Mouse (Mus musculus): ENCODE data around the gene Gadd45b. TPM values are rescaled to one million over a fixed set of nuclear protein-coding genes. Genes with fewer than 3 reads are reported as not detected.

Gadd45b gene
- polyA plus RNA-seq, 1 experiment from 2014 or later, result 1.8 TPM

DNA sequence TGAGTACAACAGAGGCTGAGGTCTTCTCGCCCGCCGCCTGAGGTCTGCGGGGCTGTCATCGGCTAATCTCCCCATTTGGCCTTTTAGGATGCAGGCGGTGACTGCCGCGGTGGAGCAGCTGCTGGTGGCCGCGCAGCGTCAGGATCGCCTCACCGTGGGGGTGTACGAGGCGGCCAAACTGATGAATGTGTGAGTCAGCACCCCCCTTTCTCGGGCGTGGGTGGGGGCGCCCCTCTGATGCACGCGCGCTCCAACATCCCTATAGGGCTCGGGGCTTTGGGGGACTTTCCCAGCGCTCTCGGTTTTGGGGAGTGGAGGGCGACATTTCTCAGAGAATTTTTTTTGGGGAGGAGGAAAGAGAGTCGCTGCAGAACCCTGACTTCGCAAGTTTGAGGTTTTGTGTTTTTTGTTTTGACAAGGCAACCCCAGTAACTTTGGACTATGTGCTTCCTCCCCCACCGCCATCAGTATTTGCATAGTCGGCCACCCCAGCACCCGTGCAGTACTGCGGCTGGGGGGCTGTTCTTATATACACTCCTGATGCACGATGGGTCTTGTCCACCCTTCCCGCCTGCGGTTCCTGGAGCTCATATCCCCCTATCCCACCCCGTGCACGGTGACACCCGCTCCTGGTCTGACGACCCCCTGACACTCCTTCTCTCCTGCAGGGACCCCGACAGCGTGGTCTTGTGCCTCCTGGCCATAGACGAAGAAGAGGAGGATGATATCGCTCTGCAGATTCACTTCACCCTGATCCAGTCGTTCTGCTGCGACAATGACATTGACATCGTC lies 684 bp downstream of the Gadd45b start:
- peak overlapping the region; percentile 86 for H3K4me2 ChIP-seq
- no peak for DNase-seq
- 1% methylated on average over 45 of the region's 45 CpGs for whole genome bisulfite sequencing (ENCODE audit: insufficient replicate concordance)
- peak overlapping the region; percentile 68 for H3K9ac ChIP-seq
- no peaks in the 10 kb centered on the region for H3K36me3 ChIP-seq
- peaks cover 66% of the 10 kb centered on the region for H3K4me1 ChIP-seq (replicated peaks)
- peak overlapping the region; percentile 59 for H3K4me3 ChIP-seq (replicated peaks)
- no peak overlapping the region for H3K27ac ChIP-seq
- H3K9me3 ChIP-seq (replicated peaks), result no peaks in the 10 kb centered on the region
- ATAC-seq (ENCODE audit: low read depth), result no peak
- H3K27me3 ChIP-seq, result peaks cover 64% of the 10 kb centered on the region

DNA sequence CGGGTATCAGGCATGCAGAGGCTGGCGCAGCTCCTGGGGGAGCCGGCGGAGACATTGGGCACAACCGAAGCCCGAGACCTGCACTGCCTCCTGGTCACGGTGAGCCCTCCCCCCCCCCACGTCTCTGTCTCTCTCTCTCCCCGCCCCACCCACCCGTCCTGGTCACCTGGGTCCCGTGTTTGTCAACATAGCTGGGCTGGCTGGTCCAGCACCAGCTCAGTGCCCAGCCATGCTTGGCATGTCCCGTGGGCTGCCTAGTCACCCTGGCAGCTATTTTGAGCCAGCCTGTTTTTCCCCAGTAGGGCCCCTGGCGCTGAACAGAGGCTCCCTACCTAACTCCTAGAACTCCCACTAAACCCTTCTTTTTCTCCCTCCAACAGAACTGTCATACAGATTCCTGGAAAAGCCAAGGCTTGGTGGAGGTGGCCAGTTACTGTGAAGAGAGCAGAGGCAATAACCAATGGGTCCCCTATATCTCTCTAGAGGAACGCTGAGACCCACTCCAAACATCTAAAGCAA lies 1.3 kb downstream of the Gadd45b start:
- WGBS (ENCODE audit: insufficient replicate concordance), result 12% methylated on average over 14 of the region's 14 CpGs
- H3K9ac ChIP-seq, result no peak overlapping the region
- H3K4me3 ChIP-seq (replicated peaks), result peak overlapping the region; percentile 59
- H3K9me3 ChIP-seq (replicated peaks), result no peaks in the 10 kb centered on the region
- no peaks in the 10 kb centered on the region for H3K36me3 ChIP-seq
- peak overlapping the region; percentile 86 for H3K4me2 ChIP-seq
- DNase-seq, result no peak
- peaks cover 72% of the 10 kb centered on the region for H3K4me1 ChIP-seq (replicated peaks)
- no peak overlapping the region for H3K27ac ChIP-seq
- ATAC-seq (ENCODE audit: low read depth), result no peak
- peaks cover 71% of the 10 kb centered on the region for H3K27me3 ChIP-seq

DNA sequence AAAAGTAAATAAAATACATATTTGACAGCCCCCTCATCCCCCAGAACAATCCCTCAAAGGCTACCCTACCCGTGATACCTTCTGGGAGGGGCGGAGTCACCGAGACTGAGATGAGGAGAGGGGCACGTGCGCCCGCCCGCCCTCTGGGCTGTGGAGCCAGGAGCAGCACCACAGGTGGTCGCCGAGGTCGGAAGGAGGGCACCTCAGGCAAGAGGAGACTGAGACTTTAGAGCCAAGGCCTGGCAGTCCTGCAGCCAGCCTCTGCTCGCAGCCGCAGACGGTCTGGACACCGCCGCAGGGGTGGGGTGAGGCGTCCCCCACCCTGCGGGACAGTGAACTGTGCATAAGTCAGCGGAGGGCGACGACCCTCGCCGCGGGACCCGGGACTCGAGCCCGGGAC lies 1.8 kb downstream of the Gadd45b start:
- H3K4me3 ChIP-seq (replicated peaks), result peak overlapping the region; percentile 59
- H3K4me1 ChIP-seq (replicated peaks), result peaks cover 77% of the 10 kb centered on the region
- no peak overlapping the region for H3K27ac ChIP-seq
- H3K9ac ChIP-seq, result no peak overlapping the region
- ATAC-seq (ENCODE audit: low read depth) (no peak), DNase-seq (no peak)
- no peaks in the 10 kb centered on the region for H3K36me3 ChIP-seq
- peaks cover 76% of the 10 kb centered on the region for H3K27me3 ChIP-seq
- WGBS (ENCODE audit: insufficient replicate concordance), result 4% methylated on average over 26 of the region's 26 CpGs
- H3K4me2 ChIP-seq, result peak overlapping the region; percentile 86
- no peaks in the 10 kb centered on the region for H3K9me3 ChIP-seq (replicated peaks)

DNA sequence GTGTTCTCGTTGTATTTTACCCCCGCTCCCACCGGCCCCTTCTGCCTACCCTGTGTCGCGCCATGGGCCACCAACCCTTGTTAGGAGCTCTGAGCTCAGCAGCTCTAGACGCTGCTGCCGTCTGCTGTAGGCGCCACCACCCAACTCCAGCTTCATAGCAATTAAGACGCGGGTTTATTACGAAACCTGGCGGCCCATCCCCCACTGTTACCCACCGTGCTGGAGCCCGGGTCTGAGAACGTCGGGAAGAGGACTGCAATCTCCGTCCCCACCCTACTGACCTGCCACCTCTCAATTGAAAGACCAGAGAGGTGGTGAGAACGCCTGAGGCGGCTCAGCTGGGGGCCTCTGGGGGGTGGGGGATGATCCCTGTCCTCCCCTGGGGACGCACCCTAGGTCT lies 2.3 kb downstream of the Gadd45b start:
- no peak overlapping the region for H3K27ac ChIP-seq
- peak overlapping the region; percentile 86 for H3K4me2 ChIP-seq
- peak overlapping the region; percentile 50 for H3K9ac ChIP-seq
- H3K4me1 ChIP-seq (replicated peaks), result peaks cover 81% of the 10 kb centered on the region
- ATAC-seq (ENCODE audit: low read depth), result no peak
- no peak for DNase-seq
- H3K36me3 ChIP-seq, result no peaks in the 10 kb centered on the region
- peak overlapping the region; percentile 59 for H3K4me3 ChIP-seq (replicated peaks)
- H3K9me3 ChIP-seq (replicated peaks), result no peaks in the 10 kb centered on the region
- peaks cover 81% of the 10 kb centered on the region for H3K27me3 ChIP-seq
- WGBS (ENCODE audit: insufficient replicate concordance), result under 1% methylated on average over 20 of the region's 20 CpGs

DNA sequence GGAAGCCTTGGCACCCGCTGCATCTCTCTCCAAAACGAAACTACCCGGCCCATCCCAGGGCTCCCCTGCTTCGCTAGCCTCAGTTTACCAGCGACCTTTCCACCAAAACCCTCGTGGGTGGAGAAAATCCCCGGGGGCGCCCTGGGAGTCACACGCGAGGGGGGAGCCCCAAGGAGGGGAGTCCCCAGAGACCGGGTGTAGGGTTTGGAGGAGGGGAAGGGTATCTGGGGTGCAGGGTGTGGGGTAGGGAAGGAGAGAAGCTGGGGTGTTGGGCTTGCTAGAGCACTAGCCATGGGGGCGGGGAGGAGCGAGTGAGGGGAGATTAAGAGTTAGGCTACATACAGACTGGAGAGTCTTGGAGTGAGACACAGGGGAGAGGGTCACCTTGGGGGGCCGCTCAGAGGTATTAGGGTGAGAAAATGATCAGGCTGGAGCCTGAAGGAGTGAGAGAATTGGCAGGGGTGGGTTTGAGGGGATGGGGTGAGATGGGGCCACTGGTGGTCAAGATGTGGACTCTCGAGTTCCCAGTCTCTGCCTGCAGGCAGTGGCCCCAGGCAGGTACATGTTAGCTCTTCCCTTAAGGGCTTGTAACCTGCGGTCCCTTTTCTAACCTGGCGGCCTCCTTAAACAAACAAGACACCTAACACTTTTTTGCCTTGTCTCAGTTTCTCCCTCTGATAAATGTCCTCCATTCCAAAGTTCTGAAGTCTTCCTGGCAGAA lies 3.0 kb downstream of the Gadd45b start:
- H3K9ac ChIP-seq, result peak overlapping the region; percentile 50
- peak overlapping the region; percentile 59 for H3K4me3 ChIP-seq (replicated peaks)
- H3K9me3 ChIP-seq (replicated peaks), result no peaks in the 10 kb centered on the region
- ATAC-seq (ENCODE audit: low read depth) (no peak), DNase-seq (no peak)
- H3K36me3 ChIP-seq, result no peaks in the 10 kb centered on the region
- peaks cover 87% of the 10 kb centered on the region for H3K27me3 ChIP-seq
- peaks cover 83% of the 10 kb centered on the region for H3K4me1 ChIP-seq (replicated peaks)
- no peak overlapping the region for H3K27ac ChIP-seq
- peak overlapping the region; percentile 86 for H3K4me2 ChIP-seq
- WGBS (ENCODE audit: insufficient replicate concordance), result 2% methylated on average over 17 of the region's 17 CpGs

DNA sequence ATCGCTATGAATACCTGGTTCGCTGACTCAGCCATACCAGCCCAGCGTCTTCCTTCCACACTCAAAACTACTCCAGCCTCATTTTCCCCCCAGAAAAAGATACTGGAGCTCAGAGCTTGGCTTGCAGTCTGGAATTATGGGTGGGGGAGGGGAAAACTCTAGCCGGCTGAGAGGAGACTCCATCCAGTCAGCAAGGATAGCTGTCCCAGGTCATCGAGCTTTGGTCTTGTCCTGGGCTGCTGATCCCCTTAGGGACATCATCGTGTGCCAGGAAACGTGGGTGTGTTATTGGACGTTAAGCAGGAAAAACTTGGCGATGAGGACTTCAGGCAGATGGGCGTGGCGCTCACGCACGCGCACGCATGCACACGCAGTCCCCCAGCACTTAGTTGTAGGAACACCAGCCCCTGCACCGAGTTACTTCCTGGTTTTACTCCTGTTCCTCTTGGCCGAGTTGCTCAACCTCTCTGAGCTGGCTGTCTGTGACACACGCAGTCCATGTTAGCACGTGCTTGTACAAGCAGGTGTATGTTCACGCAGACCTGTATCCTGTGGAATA lies 3.6 kb downstream of the Gadd45b start:
- Histone ChIP-seq H3K27ac (no peak overlapping the region), H3K9ac (no peak overlapping the region; the same call in 1 of the 2 replicates), H3K27me3 (peaks cover 94% of the 10 kb centered on the region), H3K4me2 (peak overlapping the region; percentile 86), H3K9me3 (replicated peaks) (no peaks in the 10 kb centered on the region), H3K36me3 (no peaks in the 10 kb centered on the region), H3K4me3 (replicated peaks) (peak overlapping the region; percentile 59), H3K4me1 (replicated peaks) (peaks cover 85% of the 10 kb centered on the region)
- WGBS (ENCODE audit: insufficient replicate concordance), result 3% methylated on average over 21 of the region's 21 CpGs
- ATAC-seq (ENCODE audit: low read depth) (no peak), DNase-seq (no peak)

DNA sequence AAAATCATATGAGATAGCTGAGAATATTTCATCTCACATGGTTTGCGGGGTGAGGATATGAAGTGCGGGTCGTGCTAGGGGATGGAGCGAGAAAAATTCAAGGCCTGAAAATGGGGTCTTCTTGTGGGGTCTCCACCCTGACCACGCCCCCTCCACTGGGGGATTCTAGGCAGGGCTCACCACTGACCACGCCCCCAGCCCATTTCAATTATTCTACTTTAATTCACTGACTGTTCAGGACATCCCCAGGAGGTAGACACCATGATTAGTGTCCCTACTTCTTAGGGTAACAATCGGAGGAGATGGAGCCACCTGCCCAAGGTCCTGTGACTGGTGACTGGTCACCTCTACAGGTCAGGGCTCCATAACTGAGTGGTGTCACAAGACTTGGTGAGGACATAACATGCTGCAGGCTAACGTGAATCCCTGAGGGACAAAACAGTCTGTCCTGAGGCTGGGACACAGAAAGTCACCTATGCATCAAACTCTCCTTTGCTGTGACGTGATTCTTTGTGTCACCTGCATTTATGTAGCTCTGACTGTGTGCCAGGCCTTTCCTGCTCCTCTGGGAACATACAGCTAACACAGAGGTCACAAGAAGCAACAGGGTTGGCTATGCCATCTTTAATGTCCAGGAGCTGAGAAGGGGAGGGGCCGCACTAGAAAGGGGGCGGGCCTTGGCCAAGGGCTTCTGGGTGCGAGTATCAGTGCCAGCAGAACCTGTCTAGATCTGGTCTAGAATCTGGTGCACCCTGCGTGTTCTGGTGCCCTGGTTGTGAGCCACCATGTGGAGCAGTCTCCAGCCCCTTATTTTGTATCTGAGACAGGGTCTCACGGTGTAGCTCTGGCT lies 4.5 kb downstream of the Gadd45b start:
- DNase-seq (no peak), ATAC-seq (ENCODE audit: low read depth) (no peak)
- WGBS (ENCODE audit: insufficient replicate concordance), result 48% methylated on average over 14 of the region's 14 CpGs
- Histone ChIP-seq H3K9ac (no peak overlapping the region), H3K27me3 (peaks cover 97% of the 10 kb centered on the region), H3K4me2 (no peak overlapping the region; the same call in 1 of the 2 replicates), H3K36me3 (no peaks in the 10 kb centered on the region), H3K4me3 (replicated peaks) (no peak overlapping the region), H3K4me1 (replicated peaks) (peaks cover 83% of the 10 kb centered on the region), H3K9me3 (replicated peaks) (no peaks in the 10 kb centered on the region), H3K27ac (no peak overlapping the region)

DNA sequence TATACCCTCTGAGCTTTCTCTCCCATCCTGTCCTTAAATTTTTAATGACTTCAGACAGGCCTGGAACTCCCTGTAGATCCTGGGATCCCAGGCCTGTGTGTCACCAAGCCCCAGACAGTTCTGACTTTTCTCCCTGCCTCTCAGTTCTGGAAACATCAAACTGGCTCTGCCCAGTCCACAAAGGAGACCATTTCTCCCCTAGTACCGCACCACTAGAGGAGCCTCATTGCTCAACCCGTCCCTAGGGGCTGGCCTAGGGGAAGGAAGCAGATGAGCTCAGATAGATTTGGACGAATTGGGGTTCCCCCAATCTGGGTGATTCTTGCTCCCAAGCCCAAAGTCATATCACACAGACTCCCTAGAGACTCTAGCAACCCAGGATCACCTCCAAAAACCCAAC lies 5.4 kb downstream of the Gadd45b start:
- ATAC-seq (ENCODE audit: low read depth) (no peak), DNase-seq (no peak)
- WGBS (ENCODE audit: insufficient replicate concordance), result 13% methylated on average over 3 of the region's 3 CpGs
- Histone ChIP-seq H3K27ac (no peak overlapping the region), H3K4me3 (replicated peaks) (no peak overlapping the region), H3K27me3 (peaks cover 93% of the 10 kb centered on the region), H3K9ac (no peak overlapping the region), H3K36me3 (no peaks in the 10 kb centered on the region), H3K4me2 (no peak overlapping the region), H3K9me3 (replicated peaks) (no peaks in the 10 kb centered on the region), H3K4me1 (replicated peaks) (peaks cover 84% of the 10 kb centered on the region)

DNA sequence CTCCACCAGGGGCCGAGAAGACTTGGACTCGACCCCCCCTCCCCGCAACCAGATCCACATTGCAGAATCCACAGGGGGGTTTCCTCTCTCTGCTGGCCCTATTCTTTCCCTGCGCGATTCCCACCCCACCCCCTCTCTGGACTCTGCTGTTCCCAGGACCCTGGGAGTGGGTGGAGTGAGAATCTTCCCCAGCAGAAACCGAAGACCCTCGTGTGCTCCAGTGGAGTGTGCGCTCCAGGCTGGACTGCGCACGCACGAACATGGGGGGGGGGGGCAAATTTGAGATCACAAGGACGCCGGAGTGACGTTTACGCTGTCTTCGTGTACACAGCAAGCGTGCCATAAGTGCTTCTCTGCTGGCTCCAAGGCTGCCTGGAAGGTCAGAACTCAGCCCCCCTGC lies 5.8 kb downstream of the Gadd45b start:
- DNase-seq, result no peak
- no peaks in the 10 kb centered on the region for H3K9me3 ChIP-seq (replicated peaks)
- H3K27me3 ChIP-seq, result peaks cover 92% of the 10 kb centered on the region
- WGBS (ENCODE audit: insufficient replicate concordance), result 11% methylated on average over 17 of the region's 17 CpGs
- H3K9ac ChIP-seq, result no peak overlapping the region
- H3K4me3 ChIP-seq (replicated peaks), result no peak overlapping the region
- peaks cover 84% of the 10 kb centered on the region for H3K4me1 ChIP-seq (replicated peaks)
- no peak overlapping the region for H3K27ac ChIP-seq
- no peak for ATAC-seq (ENCODE audit: low read depth)
- 0 out of 2 replicates have a peak overlapping the region, but pooled peaks have one; percentile 55 for H3K4me2 ChIP-seq
- no peaks in the 10 kb centered on the region for H3K36me3 ChIP-seq

DNA sequence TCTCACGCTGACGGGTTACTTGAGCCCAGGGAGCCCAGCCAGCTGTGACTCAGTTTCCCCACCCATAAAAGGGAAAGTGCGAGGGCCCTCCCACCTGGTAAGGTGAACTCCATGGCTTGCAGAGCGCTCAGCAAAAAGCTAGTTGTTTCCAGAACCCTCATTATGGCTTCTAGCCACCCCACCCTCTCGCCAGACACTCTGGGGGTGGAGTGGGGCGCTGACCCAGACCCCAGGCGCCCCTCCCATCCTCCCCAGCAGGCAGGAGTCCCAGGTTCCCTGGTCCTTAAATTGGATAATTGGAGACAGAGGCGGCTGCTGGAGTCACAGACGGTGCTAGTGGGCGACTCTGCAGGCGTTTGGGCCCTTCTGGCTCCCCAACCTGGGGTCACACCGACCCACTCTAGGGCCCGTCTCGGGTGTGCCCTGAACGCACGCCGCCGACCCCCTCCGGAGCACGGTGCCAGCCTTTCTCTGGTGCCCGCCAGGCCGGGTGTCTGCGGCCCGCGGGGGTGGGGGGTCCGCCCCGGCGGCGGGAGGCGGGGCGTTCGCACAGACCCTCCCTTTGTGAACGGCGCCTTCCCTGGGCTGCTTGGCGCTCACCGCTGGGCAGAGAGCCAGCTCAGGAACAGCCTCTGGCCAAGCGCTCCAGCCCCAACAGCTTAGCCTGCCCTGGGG lies 6.4 kb downstream of the Gadd45b start:
- Histone ChIP-seq H3K4me3 (replicated peaks) (peak overlapping the region; percentile 35), H3K9ac (no peak overlapping the region), H3K4me1 (replicated peaks) (peaks cover 83% of the 10 kb centered on the region), H3K27me3 (peaks cover 89% of the 10 kb centered on the region), H3K36me3 (no peaks in the 10 kb centered on the region), H3K9me3 (replicated peaks) (no peaks in the 10 kb centered on the region), H3K4me2 (peak overlapping the region; percentile 55), H3K27ac (no peak overlapping the region)
- no peak for ATAC-seq (ENCODE audit: low read depth)
- DNase-seq, result no peak
- WGBS (ENCODE audit: insufficient replicate concordance), result 4% methylated on average over 37 of the region's 37 CpGs
